Mouse (Mus musculus): ENCODE data around the gene Shisa3. TPM values are rescaled to one million over a fixed set of nuclear protein-coding genes. Genes with fewer than 3 reads are reported as not detected.

Gene Shisa3
- 0.33 and 0.62 TPM in 2 replicates for total RNA-seq (2021)
- long read RNA-seq, partial matches to known transcripts = 0 of 1 reads
- long read RNA-seq, other reads (novel, unspliced or antisense) = 0 of 1 reads

DNA sequence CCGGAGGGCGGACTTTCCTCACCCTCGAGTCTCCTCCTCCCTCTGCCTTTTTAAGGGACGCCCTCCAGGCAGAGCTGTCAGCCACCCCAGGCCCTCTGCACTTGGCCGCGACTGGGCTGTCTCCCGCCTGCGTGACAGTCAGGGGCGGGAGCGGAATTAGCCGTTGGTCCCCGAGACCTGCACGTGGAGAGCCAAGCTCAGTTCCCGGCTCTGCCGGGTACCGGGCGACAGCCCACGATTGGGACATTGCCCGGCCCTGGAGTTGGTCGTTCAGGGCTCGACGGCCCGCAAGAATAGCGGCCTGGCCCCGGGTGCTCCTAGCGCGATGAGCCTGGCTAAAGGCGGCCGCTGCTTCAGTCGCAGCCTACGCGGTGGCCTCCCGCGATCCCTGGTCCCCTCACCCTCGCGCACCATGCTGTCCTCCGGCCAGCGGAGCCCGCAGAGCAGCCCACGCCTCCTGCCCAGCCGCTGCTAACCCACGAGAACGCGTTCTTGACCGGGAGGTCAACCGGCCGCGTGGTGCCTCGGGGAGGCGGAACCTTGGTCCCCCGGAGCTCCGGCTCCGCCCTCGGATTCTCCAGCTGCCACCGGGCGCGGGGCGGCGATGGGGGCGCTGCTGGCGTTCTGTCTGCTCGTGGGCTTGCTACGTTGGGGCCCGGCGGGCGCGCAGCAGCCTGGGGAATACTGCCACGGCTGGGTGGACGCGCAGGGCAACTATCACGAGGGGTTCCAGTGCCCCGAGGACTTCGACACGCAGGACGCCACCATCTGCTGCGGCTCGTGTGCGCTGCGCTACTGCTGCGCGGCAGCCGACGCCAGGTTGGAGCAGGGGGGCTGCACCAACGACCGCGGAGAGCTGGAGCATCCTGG lies at the start of gene Shisa3:
Shisa3 (plus strand) TSS at position 79 of the 870 bp plus-strand sequence.
- DNase-seq = peak; percentile 38

DNA sequence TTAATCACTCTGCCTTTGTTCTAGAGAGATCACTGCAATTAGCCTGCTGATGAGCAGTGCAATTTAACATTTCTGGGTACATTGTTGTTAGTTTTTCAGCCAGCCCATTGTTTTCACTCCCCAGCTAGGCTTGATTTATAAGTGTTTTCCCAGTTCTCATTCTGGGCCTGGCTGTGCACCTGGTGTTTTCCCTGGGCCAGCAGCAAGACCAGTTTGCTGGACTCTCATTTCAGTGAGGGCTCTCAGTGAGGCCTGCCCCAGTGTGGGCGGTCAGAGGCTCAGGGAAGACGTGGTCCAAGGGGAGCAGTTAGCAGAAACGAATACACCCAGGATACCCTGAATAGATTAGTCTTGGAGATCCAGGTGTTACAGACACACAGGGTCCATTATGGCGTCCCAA lies 49.0 kb upstream of the Shisa3 start:
- DNase-seq = no peak

DNA sequence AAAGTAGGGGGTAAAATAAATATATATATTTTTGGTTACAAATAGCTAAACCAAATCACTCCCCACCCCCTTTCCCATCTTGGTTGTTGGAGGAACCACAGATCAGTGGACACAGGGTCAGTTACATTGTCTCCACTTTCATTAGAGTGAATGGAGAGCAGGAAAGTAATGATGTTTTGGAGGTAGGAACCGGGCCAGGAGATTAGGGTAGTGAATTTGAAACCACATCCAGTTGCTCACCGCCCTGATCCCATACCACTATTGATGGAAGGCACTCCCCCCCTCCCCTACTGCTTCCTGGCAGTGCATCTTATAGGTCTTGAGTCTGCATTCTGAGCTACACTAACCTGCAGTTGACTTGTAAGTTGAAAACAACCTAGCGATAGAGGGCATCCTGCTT lies 48.6 kb upstream of the Shisa3 start:
- DNase-seq = no peak

DNA sequence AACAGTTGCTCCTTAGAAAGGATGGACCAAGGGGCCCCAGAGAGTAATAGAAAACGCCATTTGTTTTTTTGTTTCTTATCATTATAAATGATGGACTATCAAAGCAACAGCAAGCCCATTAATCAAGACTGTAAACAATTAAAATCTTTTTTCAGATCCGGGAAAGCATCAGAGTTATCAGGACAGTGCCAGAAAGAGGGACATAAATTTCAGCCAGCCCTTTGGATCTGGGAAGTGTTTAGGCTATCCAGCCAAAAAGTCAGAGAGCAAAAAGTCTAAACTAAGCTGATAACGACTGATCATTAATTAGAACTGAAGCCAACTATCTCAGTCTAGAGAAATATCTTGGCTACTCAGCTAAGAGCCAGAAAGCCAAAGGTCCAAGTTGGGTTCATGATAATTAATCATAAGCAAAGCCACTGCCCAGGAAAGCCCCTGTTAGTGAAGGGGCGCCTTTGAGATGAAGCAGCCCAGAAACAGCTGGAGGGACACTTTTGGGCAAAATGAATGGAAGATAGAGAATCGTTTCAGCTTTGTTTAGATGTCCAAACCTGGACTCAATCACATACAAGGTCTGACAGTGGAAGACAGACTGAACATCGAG lies 35.0 kb upstream of the Shisa3 start:
- no peak for DNase-seq

DNA sequence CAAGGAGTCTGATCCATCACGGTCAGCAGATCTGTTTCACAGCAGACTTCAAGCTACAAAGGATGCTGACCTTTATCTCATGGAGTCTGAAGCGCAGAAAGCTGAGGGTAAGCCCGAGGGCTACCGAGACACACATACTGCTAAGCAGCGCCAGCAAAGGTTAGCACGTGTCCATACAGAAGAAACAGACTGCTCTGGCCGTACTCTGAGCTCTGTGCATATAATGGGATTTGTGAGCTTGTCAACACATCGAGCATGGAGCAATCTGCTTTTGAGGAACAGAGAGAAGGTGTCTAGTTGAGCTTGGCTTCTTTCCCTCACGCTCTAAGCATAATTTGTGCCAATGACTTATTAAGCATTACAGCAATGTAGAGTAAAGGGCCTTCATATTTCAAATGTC lies 33.6 kb upstream of the Shisa3 start:
- DNase-seq = no peak

DNA sequence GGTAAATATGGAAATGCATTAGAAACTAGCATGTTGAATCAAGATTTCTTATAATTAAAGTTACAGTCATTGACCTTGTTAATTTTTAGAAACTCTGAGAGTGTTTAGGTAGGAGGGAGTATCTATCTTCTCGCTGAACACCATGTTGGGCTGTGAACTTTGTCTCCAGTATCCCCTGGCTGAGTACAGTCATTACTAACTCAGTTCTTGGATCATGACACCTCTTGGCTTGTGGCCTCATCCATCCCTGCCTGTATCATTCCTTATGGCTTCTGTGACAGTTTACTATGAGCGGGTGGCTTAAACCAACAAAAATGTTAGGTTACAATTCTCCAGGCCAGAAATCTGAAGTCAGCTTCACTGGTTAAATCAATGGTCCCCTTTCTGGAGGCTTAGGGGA lies 32.0 kb upstream of the Shisa3 start:
- DNase-seq = no peak

DNA sequence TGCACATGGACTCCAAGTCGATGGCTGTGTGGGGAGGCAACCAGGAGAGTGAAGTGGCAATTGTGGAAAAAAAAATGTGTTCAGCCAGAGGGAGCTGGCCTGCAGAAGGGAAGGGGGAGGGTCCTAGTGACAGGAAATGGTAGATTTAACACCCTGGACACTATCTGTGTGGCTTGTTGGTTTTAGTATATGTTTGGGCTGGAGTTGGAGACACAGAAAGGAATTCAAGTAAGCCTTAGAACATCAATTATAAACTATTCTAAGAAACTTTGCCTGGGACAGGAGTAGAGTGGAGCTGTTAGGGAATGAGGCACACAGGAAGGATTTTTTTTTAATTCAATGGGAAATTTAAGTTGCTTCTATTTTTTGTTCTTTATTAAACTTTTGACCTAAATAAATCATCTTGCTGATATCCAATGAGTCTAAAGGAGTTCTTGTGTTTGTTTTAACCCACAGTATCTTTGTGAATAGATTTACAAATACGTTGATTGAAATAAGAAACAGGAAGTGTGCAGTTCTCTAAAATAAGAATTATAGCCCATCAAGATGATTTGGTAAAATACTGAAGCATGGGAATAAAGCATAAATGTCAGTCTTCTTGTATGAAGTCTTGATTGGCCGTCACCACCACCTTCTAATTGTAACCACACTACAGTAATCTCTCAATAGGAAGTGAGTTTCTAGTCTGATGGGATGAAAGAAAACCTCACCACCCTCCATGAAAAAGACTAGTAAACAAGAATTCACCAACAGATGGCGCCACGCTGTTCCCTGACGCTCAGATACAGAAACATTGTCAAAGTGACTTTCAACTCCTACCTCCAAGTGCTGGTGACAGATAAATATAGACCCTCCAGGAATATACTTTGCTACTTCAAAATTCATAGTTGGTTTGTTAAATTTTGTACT lies 27.7 kb upstream of the Shisa3 start:
- no peak for DNase-seq

DNA sequence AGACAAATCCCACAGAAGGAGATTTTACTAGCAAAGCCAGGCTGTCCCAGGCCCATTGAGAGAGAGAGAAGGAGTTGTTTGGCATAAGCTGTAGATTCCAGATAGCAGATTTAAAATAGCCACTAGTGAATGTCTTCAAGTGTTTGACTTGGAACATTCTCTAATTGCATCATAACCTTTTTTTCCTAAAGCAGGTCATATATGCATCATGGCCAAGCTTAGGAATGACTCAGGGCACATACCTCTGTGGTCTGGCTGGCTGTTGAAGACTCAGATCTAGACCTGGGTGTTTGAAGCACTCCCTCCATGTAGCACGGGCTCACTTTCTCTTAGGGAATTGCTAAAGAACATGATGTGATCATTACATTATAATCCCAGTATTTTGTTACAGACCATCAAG lies 12.6 kb upstream of the Shisa3 start:
- DNase-seq = no peak

DNA sequence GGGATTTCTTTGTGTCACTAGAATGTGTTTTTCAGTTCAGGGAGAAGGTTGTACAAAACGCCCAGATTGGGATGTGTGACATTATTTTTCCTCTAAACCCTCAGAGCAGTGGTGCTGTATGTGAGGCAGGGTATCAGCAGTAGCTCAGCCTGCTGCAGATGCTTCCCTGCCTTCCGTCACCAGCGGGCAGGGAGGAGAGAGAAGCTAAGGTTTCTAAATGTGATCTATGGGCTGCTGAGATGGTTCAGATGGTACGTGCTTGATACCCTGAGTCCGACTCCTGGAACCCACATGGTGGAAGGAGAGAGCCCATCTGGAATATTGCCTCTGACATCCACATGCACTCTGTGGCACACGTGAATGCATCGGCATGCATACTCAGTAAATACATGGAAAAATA lies 12.1 kb upstream of the Shisa3 start:
- DNase-seq = no peak

DNA sequence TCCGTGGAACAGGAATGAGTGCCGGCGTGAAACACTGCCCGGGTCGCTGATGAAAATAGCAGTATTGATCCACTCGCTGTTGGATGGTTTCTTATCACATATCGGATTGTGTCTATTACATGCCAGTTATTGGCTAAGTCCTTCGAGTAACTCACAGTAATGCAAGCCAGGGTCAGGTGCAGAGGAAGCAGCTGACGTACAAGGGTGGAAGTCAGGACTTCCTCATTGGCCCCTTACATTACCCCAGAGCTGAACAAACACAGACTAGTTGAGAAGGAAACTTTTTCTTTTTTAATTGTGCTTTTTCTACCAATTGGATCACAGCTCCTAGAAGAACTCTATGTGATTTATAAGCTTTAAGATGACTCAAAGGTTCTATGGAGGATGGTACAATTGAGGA lies 7.7 kb upstream of the Shisa3 start:
- DNase-seq = no peak

DNA sequence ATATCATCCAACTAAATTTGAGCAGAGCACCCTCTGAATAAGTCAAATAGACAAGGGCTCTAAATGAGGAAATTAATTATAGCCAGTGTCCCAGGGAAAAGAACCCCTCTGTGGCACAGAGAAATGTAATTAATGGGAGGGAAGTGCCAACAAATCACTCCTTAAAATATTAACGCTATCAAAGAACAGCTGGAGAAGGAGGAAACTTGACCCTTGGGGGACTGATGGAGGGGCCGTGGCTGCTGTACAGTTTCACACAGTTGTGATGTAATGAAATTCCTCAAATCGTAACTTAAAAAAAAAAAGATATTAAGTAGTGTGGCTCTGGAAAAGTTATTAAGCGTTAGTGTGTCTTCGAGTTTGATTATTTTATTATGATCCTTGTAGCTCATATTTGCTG lies 1.7 kb upstream of the Shisa3 start:
- no peak for DNase-seq

DNA sequence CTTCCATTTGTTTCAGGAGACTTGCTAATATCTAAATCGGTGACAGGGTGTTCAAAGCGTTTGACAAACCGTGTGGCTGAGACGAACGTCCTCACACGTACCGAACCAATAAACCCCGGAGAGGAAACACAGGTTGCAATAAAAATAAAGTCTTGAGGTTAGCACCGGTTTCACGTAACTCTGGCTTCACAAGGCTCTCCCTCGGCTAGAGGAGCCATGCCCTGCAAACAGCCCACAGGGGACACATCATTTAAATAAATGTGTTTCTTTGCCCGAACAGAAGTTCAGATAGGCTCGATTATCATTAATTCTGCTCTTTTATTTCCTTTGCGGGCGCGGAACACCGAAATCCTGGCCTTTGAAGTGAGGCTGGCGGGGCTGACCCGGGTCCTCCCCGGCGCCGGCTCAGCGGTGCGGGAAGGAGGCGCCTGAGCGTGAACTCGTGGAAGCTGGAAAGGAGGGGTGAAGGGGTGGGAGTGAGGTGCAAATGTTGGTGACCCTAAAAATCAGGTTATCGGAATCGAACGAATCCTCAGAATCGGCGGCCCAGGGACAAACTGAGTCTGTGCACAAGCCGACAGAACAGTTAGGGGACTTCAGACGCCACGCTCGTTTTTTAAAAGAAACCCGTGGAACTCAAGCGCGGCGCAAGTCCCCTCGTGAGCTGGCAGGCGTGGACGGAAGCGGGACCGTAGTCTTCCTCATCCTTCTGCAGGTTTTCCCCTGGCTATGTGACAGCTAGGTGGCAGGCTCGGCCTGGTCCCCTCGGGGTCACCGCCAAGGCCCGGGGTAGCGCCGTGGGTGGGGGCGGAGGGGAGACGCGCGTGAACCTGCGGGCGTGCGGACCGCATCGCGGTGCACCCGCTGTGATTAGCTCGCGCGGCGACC lies 522 bp upstream of the Shisa3 start:
- no peak for DNase-seq

DNA sequence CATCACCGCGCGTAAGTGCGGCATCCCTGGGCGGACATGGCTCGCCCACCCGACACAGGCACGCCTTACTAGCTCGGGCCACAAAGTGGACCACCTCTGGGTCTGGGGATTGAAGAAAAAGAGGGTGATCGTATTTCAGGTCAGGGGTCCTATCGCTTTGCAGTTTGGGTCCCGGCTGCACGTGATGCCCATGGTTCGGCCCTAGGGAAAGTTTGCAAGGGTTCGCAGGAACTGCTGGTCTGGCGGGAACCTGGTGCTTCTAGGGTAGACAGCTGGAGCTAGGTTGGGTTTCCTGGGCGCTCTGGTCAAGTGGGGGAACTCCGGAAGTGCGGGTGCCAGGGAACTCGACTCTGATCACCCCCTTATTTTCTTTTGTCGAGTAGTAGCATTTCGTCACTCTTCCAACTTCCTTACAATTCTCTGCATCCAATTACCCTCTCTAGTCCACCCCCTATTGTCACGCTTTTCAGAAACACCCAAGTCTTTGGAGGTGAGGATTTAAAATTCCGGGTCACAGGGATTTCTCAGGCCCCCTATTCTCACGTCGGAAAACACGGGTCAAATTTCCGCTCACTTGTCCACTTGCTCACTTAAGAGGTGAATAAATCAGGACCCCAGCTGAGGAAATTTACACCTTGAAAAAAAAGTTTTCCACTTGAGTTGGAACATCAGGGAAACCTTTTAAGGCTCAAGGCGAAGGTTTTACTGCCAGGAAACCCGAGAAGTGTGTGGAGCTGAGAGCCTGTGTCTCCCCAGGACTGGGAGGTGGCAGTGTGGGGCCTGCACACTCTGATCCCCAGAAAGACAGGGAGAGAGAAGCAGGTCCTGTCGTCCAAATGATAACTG lies 1.2 kb downstream of the Shisa3 start:
- DNase-seq = no peak

DNA sequence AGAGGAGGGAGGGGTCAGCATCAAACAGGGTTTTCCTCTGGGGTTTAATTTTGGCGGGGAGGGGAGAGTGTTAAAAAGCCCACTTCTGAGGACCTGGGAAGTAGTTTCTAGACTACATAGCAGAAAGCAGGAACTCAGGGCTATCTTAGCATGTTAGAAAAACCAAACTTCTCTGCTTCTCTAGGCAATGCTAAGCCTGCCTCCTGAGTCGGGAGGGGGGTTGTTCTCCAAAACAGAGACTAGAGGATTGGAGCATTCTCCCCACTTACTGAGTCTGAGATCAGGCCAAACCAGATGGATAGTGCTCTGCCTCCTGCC lies 1.8 kb downstream of the Shisa3 start:
- DNase-seq = no peak

DNA sequence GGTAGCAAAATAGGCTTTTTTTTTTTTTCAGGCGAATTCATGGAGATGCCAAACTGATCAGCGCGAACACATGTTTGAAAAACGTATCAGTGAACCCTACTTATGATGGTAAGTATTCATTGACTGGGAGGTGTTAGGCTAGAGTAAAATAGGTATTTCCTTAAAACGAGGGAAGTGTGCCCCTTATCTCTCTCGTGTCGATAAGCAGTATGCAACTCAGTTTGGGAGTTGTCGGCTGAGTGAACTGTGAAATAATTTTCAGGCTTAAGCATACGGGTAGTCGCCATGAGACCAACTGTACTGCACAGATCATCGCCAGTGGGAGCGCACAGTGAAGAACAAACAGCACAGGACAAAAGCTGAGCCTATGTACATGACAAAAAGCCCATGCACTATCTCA lies 13.5 kb downstream of the Shisa3 start:
- DNase-seq = no peak

DNA sequence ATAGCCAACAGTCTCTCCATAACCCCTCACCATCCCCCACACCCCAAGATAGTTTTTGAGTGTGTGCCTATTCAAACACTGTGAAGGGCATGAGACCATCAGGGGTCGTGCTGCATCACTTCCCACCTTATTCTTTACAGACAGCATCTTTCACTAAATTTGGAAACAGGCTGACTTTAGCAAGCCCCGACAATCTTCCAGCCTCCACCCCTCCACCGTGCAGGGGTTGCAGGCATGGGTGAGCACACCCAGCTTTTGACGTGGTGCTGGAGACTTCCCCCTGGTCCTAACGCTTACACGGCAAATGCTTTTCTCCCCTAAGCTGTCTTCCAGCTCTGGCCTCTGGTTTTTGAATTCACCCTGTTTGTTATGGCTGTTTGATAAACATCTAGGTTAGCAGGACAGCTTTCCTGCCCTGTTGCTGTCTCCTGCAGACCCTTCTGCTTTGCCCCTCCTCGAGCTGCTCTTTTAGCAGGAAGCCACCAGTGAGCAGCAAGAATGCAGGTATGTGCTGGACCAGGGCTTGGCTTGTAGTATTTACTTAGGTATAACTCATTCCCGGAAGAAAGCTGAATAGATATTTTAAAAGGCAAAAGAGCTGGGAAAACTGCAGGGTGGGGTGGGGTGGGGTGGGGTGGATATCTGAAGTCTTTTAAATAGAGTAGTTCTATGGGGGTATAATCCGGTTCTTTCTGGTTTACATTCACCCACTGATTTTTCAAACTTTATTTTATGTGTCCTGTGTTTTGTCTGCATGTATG lies 20.7 kb downstream of the Shisa3 start:
- DNase-seq = no peak

DNA sequence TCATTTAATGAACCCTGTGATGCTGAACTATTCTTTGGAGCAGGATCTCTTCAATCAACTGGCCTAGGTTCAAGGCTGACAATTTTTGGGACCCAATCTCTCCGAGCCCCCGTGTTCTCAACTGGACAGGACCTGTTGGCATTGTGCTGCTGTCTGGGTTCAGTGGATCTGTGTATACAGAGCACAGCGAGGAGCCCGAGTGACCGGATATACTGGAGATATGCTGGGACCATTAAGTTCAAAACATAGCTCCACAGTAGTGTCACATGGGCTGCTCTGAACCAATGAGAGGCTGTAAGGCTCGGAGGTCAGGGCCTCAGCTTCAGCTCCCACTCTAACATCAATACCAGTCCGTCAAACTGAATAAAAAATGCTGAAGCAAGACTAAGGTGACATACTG lies 21.8 kb downstream of the Shisa3 start:
- DNase-seq = no peak

DNA sequence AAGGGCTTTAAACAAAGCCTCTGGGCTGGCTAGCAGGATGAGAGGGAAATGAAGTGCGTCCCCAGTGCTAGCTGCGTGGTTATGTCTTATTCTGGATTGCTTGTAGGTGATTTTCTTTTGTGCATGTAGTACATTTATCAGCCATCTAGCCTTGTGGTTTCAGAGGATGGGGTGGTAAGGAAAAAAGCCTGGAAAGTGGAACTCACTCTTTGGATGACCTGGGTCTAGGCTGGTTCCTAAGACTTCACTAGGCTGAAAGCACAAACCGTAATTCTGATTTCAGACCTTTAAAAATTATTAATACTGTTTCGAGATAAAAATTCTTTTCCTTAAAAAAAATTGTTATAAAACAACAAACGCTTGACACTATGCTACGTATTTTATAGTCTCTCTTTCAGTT lies 22.2 kb downstream of the Shisa3 start:
- DNase-seq = no peak

DNA sequence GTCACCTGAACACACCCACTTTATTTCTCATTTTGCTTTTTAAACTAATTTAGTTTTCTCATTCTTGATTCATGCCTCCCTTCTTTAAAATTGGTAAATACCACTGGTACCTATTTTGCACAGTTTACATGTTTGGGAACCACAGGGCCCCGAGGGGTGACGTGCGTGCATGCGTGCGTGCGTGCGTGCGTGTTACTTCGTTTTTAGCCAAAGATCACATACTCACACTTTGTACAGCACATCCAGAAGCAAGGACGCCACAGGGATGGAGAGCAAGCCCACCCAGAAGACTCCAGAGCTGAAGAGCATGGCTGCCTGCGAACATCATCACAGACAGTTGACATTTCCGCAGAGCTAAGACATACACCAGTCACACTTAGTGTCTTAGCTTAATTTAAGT lies 23.6 kb downstream of the Shisa3 start:
- no peak for DNase-seq

DNA sequence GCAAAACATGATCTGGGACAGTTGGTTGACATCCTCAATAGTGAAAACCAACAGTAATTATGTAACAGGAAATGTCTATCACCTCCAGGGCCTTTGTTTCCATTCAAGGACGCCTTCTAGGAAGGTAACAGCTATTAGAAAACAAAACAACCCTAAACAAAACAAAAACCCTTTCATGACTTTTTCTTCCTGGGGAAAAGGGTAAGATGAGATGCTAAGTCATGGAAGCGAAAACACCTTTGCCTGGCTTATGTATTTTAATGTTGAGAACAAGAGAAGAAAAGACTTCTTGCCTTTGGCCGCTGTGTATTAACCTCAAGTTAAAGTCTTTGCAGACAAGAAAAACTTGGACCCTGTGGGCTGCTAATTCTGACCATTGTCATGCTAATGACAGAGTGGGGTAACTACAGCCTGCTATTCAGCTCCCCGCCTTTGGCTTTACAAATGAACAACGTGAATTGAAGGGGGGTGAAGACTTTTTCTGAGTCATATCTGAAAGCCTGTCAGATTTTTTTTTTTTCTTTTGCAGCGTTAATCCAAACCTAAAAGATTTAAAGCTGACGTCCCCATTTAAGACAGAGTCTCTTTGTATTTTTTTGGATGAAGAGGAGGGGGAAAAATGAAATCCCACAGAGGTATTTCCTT lies 25.6 kb downstream of the Shisa3 start:
- no peak for DNase-seq

All from adrenal gland, postnatal 25 days (tissue).